Mouse (Mus musculus) heart, adult 2 months (tissue): ENCODE measurements at regions not wholly inside any gene's neighbourhood (a gene's known extent, or its start where the extent isn't known, plus 50 kb on each side); places are given as distances from the start of the nearest gene placed in this dataset.

ENCODE experiments used
- CTCF ChIP-seq: fragments of 200-600 bp; IDR thresholded peaks from 2 replicates; pipeline ENCODE4 v1.8.1; 2022; ENCODE audit warnings: antibody characterized with exemption, mild to moderate bottlenecking, moderate library complexity
- EP300 ChIP-seq: fragments of 200-500 bp; IDR thresholded peaks from 2 replicates; pipeline ENCODE4 v1.6.1; 2011; ENCODE audit warnings: low read depth, low read length, control low read depth; ENCODE audit not compliant: insufficient read depth
- POLR2A ChIP-seq: fragments of 200-500 bp; IDR thresholded peaks from 2 replicates; pipeline ENCODE4 v1.6.1; 2011; ENCODE audit warnings: mild to moderate bottlenecking, low read depth, low read length, control low read depth; ENCODE audit not compliant: insufficient read depth

DNA sequence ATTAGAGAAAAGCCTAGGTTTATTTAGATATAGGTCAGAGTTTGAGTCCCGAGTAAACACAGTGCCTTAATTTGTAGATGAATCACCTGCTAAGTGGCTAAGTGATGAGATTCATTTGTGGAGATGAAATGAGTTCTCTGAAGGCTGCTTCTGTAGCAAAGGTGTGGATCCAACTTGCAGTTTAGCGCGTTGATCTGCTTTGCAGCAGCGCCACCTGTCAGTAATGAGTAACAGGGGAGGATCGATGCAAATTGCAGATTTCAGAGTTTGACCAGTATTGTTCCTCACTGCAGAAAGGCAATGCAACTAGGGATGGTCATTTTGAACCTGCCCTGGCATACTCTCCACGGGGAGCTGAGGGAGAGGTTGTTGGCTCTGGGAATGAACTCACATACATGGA is 1842.9 kb downstream of the Poteg start:
- TF ChIP-seq EP300 (no peak), CTCF (peak; percentile 59), POLR2A (no peak)
